Mouse (Mus musculus) colon, adult 2 months (tissue): ENCODE data around the gene RPS10-NUDT3. TPM values are rescaled to one million over a fixed set of nuclear protein-coding genes. Genes with fewer than 3 reads are reported as not detected.

Source experiments
- polyA plus RNA-seq: library from polyadenylated mRNA; depleted of rRNA; stranded (reverse); fragments of >200 nt; gene quantifications from 2 replicates; pipeline ENCODE4 v1.2.3, GENCODE M21; 2012; rRNA removed

The RPS10-NUDT3 gene
- not detected in 2 replicates for polyA plus RNA-seq

GRCm38 (mm10) chr17:27634871-27635574 lies at the start of gene RPS10-NUDT3:
Gene RPS10-NUDT3 (minus strand): TSS chr17:27635222.

GRCm38 (mm10) chr17:27655089-27656010 lies 20.3 kb upstream of the RPS10-NUDT3 start, which contains the start of gene Pacsin1:
Gene Pacsin1 (plus strand): TSS chr17:27655509.

DNA sequence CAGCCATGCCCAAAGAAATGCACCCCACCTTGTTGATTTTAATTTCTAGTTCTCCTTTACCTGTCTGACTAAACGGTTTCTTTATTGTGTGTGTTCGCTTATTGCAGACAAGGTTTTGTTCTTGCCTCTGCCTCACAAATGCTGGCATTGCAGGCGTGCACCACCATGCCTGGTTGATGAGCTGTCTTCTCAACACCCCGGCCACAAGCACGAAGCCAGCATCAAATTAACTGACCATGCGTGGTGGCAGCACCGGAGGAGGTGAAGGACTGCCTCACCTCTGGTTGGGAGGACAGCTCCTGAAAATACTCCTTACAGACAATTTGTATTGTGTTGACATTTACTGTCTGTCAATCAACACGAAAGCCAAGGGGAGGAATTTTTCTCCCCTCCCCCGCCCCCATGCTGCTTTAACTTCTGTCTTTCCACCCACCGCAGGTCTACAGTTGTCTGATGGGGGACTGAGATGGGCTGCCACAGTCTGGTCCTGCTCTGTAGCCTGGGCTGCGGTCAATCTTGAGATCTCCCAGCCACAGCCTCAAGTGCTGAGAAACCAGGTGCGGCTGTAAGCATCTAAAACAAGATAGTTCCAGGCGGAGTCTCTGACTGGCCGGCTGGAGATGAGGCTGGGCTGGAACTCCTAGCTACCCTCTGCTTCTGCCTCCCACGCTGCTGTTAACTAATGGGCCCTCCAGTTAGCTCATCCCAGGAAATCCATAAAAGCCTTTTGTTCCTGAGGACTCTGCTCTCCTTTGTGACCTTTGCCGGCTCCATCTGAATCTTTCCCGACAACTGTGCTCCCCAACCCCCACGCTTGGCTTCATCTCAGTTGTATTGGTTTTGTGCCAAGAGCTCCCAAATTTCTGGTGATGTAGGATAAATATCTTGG lies 1.4 kb upstream of the RPS10-NUDT3 start, which contains the start of gene Rps10:
Gene Rps10, minus strand, starts transcription at position 538 of the 889 bp plus-strand sequence.

GRCm38 (mm10) chr17:27623360-27624326 lies 11.4 kb downstream of the RPS10-NUDT3 start, which contains the start of gene Nudt3:
Gene Nudt3 (minus strand): TSS chr17:27623495.

DNA sequence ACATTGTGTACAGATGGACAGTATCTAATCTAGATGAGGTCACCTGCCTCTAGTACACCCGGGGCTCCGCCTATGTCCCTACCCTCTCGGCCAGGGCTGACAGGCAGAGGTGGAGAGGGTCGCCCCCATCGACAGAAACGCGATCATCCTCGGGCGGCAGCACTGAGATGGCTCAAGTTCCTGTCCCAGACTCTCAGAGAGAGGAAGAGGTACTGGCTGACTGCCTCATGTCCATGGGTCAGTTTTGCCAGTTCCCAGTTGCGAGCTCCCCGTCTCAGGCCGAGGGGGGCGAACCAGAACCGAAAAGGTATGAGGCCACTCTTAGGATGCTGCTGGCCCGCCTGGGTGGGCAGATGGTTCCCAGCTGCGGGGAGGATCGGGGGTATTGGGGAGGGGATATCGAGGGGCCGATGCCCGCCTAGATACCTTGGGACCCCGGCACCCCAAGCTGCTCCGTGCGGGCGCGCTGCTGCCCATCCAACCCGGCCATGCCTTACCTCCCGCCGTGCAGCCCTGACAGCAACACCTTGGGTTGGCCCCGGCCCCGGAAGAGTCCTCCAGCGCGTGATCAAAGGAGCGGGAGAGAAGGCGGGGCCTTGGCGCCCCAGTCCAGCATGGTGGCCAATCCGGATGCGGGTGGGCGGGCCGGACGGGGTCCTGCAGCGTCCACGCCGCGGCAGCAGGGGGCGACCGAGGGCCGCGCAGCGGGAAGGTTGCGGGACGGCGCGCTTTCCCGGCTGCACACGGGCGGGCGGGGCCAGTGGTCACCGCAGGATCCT lies 69.7 kb downstream of the RPS10-NUDT3 start, which contains the start of gene AI413582:
Gene AI413582, minus strand, starts transcription at position 594 of the 779 bp plus-strand sequence.

GRCm38 (mm10) chr17:27556315-27557011 lies 78.6 kb downstream of the RPS10-NUDT3 start, which contains the start of gene Hmga1:
Gene Hmga1 (plus strand): TSS chr17:27556497.

Other genes starting within 250 kb of the RPS10-NUDT3 start
- gene Grm4, start 113.8 kb downstream of the RPS10-NUDT3 start, polyA plus RNA-seq, result 0.21 and 0.72 TPM in 2 replicates
- gene Hmga1, start 78.7 kb downstream of the RPS10-NUDT3 start, polyA plus RNA-seq, result 127 and 151 TPM in 2 replicates
- gene AI413582, start 69.5 kb downstream of the RPS10-NUDT3 start, polyA plus RNA-seq, result 57.5 and 66.6 TPM in 2 replicates
- 76.6 and 85.3 TPM in 2 replicates for gene Nudt3, start 11.7 kb downstream of the RPS10-NUDT3 start, polyA plus RNA-seq
- gene Rps10, start 1.4 kb upstream of the RPS10-NUDT3 start, polyA plus RNA-seq, result 1,367 and 1,444 TPM in 2 replicates
- 1.9 and 2.5 TPM in 2 replicates for gene Pacsin1, start 20.3 kb upstream of the RPS10-NUDT3 start, polyA plus RNA-seq
- 330 and 353 TPM in 2 replicates for gene Spdef, start 93.7 kb upstream of the RPS10-NUDT3 start, polyA plus RNA-seq
- gene D17Wsu92e, start 185.4 kb upstream of the RPS10-NUDT3 start, polyA plus RNA-seq, result 81.6 and 87.7 TPM in 2 replicates
- 101 and 105 TPM in 2 replicates for gene Snrpc, start 202.9 kb upstream of the RPS10-NUDT3 start, polyA plus RNA-seq
- gene Uhrf1bp1, start 221.2 kb upstream of the RPS10-NUDT3 start, polyA plus RNA-seq, result 4.4 and 5.9 TPM in 2 replicates